Mouse (Mus musculus): ENCODE data around the gene Wdr59. TPM values are rescaled to one million over a fixed set of nuclear protein-coding genes. Genes with fewer than 3 reads are reported as not detected.

The Wdr59 gene
- total and polyA plus RNA-seq, 2 experiments = 4.8 to 5.3 TPM

DNA sequence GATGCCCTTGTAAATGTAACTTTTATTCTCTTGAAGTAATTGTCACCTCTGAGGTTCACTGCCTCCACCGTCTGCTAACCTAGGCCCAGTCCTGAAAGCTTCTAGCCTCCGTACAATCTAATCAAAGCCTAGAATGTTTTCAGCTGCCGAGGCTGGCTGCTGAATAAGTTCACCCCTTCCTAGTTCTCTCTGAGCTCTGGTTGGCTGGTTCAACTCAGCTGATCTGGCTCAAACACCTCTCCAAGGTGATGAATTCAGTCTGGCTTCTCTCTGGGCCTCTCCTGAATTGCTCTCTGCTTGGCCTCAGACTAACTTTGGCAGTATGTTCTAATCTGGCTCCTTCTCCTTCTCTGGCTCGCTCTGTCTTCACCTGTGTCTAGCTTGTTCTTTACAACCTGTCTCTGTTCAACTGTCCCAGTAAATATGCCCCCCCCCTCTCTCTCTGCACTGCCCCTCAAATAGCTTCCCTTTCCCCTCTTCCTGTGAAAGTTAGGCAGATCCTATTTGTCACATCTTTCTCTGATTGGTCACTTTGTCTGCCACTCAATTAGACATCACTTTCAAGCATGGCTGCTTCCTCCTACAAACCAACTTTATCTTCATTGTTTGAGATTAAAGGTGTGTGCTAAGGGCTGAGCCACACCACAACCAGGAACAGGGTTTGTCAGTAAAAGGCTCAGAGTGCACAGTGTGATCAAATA lies 75.8 kb downstream of the Wdr59 start:
- no peak for TF ChIP-seq CTCF (IDR thresholded peaks at IDR 0.05; ENCODE audit: low read depth, low read length)
- no peak for TF ChIP-seq POLR2A (IDR thresholded peaks at IDR 0.05; ENCODE audit: extremely low read depth, insufficient read depth, low read length)
- Histone ChIP-seq H3K9ac (ENCODE audit: low read depth, low read length) (no peak overlapping the region), H3K36me3 (ENCODE audit: control insufficient read depth, insufficient read depth, low read length) (peaks cover 3% of the 10 kb centered on the region; the same call in 1 of the 2 replicates), H3K27me3 (ENCODE audit: control insufficient read depth, insufficient read depth, low read length) (no peaks in the 10 kb centered on the region), H3K4me3 (ENCODE audit: insufficient read depth, low read depth, low read length) (no peak overlapping the region), H3K27ac (replicated peaks; ENCODE audit: insufficient read depth, low read depth, low read length) (no peak overlapping the region), H3K4me1 (ENCODE audit: control insufficient read depth, insufficient read depth, low read length) (no peaks in the 10 kb centered on the region), H3K79me2 (ENCODE audit: control insufficient read depth, insufficient read depth, low read length) (no peaks in the 10 kb centered on the region)
- whole genome bisulfite sequencing = 72% methylated on average over 4 of the region's 4 CpGs
- no peak for DNase-seq (ENCODE audit: extremely low read depth, low read depth, low spot score)

DNA sequence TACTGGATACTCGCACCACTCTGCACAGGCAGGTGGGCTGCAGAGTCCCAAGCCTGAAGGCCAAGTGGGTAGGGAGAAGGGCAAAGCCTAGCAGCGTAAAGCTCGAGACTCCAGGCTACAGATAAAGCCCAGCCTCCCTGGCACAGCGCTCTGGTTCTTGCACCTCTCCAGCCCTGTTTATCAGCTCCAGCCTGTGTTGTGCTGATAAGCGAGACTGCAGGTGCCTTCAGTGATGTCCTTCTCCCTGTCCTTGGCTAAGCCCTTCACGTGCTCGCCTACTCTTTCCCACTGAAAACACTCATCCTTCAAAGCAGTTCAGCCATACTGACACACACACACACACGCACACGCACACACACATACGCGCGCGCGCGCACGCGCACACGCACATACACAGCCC lies 76.3 kb downstream of the Wdr59 start:
- Histone ChIP-seq H3K4me3 (ENCODE audit: insufficient read depth, low read depth, low read length) (no peak overlapping the region), H3K9ac (ENCODE audit: low read depth, low read length) (no peak overlapping the region), H3K27me3 (ENCODE audit: control insufficient read depth, insufficient read depth, low read length) (no peaks in the 10 kb centered on the region), H3K27ac (replicated peaks; ENCODE audit: insufficient read depth, low read depth, low read length) (no peak overlapping the region), H3K79me2 (ENCODE audit: control insufficient read depth, insufficient read depth, low read length) (no peaks in the 10 kb centered on the region), H3K36me3 (ENCODE audit: control insufficient read depth, insufficient read depth, low read length) (peaks cover 3% of the 10 kb centered on the region; the same call in 1 of the 2 replicates), H3K4me1 (ENCODE audit: control insufficient read depth, insufficient read depth, low read length) (no peaks in the 10 kb centered on the region)
- WGBS = 78% methylated on average over 18 of the region's 18 CpGs
- TF ChIP-seq POLR2A (IDR thresholded peaks at IDR 0.05; ENCODE audit: extremely low read depth, insufficient read depth, low read length) (no peak), CTCF (IDR thresholded peaks at IDR 0.05; ENCODE audit: low read depth, low read length) (no peak)
- DNase-seq (ENCODE audit: extremely low read depth, low read depth, low spot score) = no peak

DNA sequence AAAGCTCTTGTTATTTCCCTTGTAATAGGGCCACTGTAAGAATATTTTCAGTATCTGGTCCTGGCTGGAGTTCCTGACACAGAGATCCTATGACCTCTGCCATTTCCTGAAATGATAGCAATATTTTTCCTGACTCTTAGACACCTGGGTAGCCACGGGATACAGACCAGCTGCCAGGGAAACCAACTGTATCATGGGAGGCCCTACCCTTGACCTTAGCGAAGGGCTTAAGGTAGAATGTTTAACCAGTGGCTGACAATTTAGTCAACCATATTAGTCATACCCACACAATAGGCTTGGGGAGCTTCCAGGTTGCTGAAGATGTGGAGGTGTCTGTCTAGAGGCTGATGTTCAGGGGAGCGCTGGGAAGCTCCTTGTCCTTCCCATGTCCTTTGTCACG lies 77.6 kb downstream of the Wdr59 start:
- Histone ChIP-seq H3K27ac (replicated peaks; ENCODE audit: insufficient read depth, low read depth, low read length) (no peak overlapping the region), H3K4me3 (ENCODE audit: insufficient read depth, low read depth, low read length) (no peak overlapping the region), H3K4me1 (ENCODE audit: control insufficient read depth, insufficient read depth, low read length) (no peaks in the 10 kb centered on the region), H3K9ac (ENCODE audit: low read depth, low read length) (no peak overlapping the region), H3K36me3 (ENCODE audit: control insufficient read depth, insufficient read depth, low read length) (peaks cover 3% of the 10 kb centered on the region; the same call in 1 of the 2 replicates), H3K79me2 (ENCODE audit: control insufficient read depth, insufficient read depth, low read length) (no peaks in the 10 kb centered on the region), H3K27me3 (ENCODE audit: control insufficient read depth, insufficient read depth, low read length) (no peaks in the 10 kb centered on the region)
- TF ChIP-seq POLR2A (IDR thresholded peaks at IDR 0.05; ENCODE audit: extremely low read depth, insufficient read depth, low read length) (no peak), CTCF (IDR thresholded peaks at IDR 0.05; ENCODE audit: low read depth, low read length) (no peak)
- 64% methylated on average over 4 of the region's 4 CpGs for WGBS
- peak; percentile 6 for DNase-seq (ENCODE audit: extremely low read depth, low read depth, low spot score)

DNA sequence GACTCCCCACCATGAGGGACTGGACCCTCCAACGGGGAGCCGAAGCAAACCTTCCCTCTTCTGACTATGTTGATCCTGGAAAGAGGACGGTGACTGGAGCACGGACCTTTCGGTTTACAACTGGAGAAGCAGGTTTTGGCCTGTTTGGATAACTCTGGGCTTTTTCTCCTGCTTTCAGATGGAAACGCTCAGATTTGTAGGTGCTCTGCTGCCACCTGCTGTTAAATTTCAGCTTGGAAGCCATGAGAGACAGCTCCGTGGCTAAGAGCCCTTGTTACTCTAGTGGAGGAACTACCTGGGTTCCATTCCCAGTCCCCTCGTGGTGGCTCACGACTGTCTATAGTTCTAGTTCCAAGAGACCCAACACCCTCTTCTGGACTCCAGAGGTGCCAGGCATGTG lies 82.7 kb downstream of the Wdr59 start:
- Histone ChIP-seq H3K27ac (replicated peaks; ENCODE audit: insufficient read depth, low read depth, low read length) (no peak overlapping the region), H3K27me3 (ENCODE audit: control insufficient read depth, insufficient read depth, low read length) (no peaks in the 10 kb centered on the region), H3K4me1 (ENCODE audit: control insufficient read depth, insufficient read depth, low read length) (no peaks in the 10 kb centered on the region), H3K9ac (ENCODE audit: low read depth, low read length) (no peak overlapping the region), H3K79me2 (ENCODE audit: control insufficient read depth, insufficient read depth, low read length) (no peaks in the 10 kb centered on the region), H3K4me3 (ENCODE audit: insufficient read depth, low read depth, low read length) (no peak overlapping the region), H3K36me3 (ENCODE audit: control insufficient read depth, insufficient read depth, low read length) (no peaks in the 10 kb centered on the region)
- WGBS = 18% methylated on average over 9 of the region's 9 CpGs
- DNase-seq (ENCODE audit: extremely low read depth, low read depth, low spot score) = peak; percentile 60
- no peak for TF ChIP-seq POLR2A (IDR thresholded peaks at IDR 0.05; ENCODE audit: extremely low read depth, insufficient read depth, low read length)
- TF ChIP-seq CTCF (IDR thresholded peaks at IDR 0.05; ENCODE audit: low read depth, low read length) = peak; percentile 51

DNA sequence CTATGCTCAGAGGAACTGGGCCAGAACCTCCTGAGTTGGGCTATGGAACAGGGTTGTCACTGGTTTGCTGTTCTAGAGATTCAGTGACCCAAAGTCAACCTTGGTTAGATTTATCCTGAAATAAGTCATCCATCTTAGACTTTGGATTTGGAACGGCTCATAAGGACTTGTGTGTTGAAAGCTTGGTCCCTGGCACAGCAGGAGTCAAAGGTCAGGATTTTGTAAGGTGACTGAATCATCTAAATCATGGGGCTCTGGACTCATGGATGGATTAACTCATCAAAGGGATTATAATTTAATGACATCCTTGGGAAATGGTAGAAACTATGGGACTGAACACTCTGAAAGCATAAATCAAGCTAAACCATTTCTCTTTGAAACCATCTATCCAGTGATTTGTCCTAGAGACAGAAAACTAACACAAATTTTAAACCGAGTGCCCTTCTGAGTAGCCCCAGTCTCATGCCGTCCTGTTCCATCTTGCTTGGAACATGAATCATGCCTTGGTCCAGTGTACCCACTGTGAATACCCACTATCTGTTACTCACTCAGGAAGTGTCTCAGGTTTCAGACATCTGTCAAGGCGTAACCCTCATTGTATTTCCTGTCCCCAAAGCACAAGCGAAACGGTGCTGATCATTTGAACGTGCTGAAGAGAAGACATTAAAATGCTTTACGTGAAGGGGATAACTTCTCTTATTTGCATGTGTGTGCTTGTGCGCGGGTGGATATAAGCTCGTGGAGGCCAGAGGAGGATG lies 86.6 kb downstream of the Wdr59 start:
- DNase-seq (ENCODE audit: extremely low read depth, low read depth, low spot score) = peak; percentile 62
- Histone ChIP-seq H3K79me2 (ENCODE audit: control insufficient read depth, insufficient read depth, low read length) (no peaks in the 10 kb centered on the region), H3K36me3 (ENCODE audit: control insufficient read depth, insufficient read depth, low read length) (no peaks in the 10 kb centered on the region), H3K4me1 (ENCODE audit: control insufficient read depth, insufficient read depth, low read length) (no peaks in the 10 kb centered on the region), H3K4me3 (ENCODE audit: insufficient read depth, low read depth, low read length) (no peak overlapping the region), H3K9ac (ENCODE audit: low read depth, low read length) (no peak overlapping the region), H3K27me3 (ENCODE audit: control insufficient read depth, insufficient read depth, low read length) (no peaks in the 10 kb centered on the region), H3K27ac (replicated peaks; ENCODE audit: insufficient read depth, low read depth, low read length) (no peak overlapping the region)
- WGBS = 75% methylated on average over 11 of the region's 11 CpGs
- TF ChIP-seq CTCF (IDR thresholded peaks at IDR 0.05; ENCODE audit: low read depth, low read length) (no peak), POLR2A (IDR thresholded peaks at IDR 0.05; ENCODE audit: extremely low read depth, insufficient read depth, low read length) (no peak)

DNA sequence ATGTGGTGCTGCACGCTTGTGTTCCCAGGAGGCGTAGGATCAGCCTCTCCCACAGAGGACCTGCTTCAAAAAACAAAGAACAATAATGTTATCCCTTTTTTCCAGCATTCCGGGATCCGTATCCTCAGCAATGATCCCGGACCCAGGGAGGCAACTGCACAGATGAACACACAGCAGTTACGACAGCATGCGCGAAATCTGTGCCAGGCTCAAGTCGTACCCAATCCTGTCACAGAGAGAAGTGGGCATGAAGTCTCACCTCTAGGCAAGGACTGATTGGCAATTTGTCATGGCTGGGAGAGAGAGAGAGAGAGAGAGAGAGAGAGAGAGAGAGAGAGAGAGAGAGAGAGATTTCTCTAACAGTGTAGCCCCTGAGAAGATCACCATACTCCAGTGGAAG lies 97.2 kb downstream of the Wdr59 start:
- Histone ChIP-seq H3K36me3 (ENCODE audit: control insufficient read depth, insufficient read depth, low read length) (no peaks in the 10 kb centered on the region), H3K9ac (ENCODE audit: low read depth, low read length) (no peak overlapping the region), H3K79me2 (ENCODE audit: control insufficient read depth, insufficient read depth, low read length) (no peaks in the 10 kb centered on the region), H3K27ac (replicated peaks; ENCODE audit: insufficient read depth, low read depth, low read length) (no peak overlapping the region), H3K4me3 (ENCODE audit: insufficient read depth, low read depth, low read length) (no peak overlapping the region), H3K4me1 (ENCODE audit: control insufficient read depth, insufficient read depth, low read length) (no peaks in the 10 kb centered on the region), H3K27me3 (ENCODE audit: control insufficient read depth, insufficient read depth, low read length) (no peaks in the 10 kb centered on the region)
- no peak for DNase-seq (ENCODE audit: extremely low read depth, low read depth, low spot score)
- TF ChIP-seq CTCF (IDR thresholded peaks at IDR 0.05; ENCODE audit: low read depth, low read length) (no peak), POLR2A (IDR thresholded peaks at IDR 0.05; ENCODE audit: extremely low read depth, insufficient read depth, low read length) (no peak)
- WGBS = 95% methylated on average over 9 of the region's 9 CpGs

Measured in liver, adult 2 months (tissue).